Mouse (Mus musculus) liver (tissue): ENCODE results near the gene Unc50.

Experiments used
- DNase-seq: peaks from one replicate; pipeline ENCODE4 v3.0.0-alpha.2; 2020; ENCODE audit warnings: mixed read lengths

The Unc50 gene

DNA sequence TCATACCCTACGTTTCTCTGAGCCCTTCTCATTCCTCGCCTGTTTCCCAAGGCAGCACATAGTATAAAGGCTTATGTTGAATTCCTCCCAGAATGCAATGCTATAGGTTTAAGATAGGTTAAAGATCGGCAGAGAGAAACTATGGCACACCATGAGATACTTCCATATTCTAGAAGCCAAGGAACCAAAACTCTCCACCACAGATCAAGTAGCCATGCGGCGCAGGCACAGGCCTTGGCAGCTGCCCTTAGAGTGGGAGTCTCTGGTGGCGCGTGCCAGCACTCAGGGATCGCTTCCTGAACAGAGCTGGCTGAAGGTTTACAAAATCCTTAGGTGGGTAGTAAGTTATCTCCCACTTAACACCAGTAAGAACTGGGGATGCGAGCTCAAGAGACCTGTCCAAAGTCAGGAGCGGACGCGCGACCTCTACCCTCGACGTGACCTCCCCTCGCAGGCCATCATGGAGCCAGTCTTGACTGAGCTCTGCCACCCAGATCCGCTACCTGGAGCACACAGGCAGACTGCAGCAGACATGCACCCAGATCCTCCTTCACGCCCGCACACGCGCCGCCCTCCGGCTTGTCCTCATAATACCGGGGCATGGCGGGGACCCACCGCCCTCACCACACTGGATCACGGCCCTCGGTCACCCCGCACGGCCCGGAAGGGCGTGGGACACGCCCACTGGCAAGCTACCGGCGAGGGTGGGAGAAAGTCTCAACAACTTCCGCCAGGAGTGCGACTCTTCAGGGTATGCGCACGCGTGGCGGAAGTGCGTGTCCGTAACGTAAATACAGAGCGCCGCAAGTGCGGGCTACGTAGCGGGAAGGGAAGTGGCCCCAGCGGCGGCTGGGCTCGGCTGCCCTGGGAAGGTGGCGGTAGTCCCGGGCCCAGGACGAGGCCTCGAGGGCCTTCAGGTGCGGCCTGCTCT lies at the start of gene Unc50, which contains the start of gene Coa5:
Gene Unc50, plus strand, starts transcription at position 774 of the 931 bp plus-strand sequence.
Gene Coa5, minus strand, starts transcription at position 738 of the 931 bp plus-strand sequence.
- DNase-seq: peak; percentile 94

DNA sequence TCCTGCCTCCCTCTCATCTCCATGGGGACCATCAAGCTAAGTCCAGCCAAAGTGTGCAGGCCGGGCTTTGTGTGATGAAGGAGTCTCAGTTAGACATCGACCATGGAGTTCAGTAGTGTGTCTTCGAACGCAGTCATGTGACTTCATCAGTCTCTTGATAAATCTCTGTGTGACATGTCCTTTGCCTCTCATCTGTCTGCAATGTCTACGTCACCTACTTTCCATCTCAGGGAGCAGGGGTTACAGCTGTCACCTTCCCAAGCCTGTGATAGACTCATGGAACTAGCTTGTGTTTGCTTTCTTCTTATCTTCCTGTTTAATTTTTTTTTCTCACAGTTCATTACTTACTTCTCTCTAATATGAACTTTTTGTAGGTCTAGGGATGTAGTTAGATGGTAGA lies 49.0 kb upstream of the Unc50 start:
- no peak for DNase-seq

DNA sequence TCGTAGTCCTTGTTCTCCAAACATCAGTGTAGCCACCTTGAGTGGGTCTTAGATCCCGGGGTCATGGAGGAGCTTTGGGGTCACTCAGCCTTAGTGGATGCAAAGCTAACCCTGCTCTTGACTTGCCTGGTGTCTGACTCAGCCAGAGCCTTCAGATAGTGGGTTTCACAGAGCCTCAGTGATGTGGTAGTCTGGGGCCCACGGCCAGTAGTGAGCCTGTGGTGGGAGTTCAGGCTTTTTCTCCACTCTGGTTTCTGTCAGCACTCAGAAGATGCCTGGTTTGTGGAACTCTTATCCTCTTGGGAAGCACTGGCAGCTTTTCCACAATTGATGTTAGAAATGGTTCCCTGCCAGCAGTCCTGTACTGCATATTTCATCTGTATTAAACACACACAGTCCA lies 45.6 kb upstream of the Unc50 start:
- DNase-seq: no peak

DNA sequence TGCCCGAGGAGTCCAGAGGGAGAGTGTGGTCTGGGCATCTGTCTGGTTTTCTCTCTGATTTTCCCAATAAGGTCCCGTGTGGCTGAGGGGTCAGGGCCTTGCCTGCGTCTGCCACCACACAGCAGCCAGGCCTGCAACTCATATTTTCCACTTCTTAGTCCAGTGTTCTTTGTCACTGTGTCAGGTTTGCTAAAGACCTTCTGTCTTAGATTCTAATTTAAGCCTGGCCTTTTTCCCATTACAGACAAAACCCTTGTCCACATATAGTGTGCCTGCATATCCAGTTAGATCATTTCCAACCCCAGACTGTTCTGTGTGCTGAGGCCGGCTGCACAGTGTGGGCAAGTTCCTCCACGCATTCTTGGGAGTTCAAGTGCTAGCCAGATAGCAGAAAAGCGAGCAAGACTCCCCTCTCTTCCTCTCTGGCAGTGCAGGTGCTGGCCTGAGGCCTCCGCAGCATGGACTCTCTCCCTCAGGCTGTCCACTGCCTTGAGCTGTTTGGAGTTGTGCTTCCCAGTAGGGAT lies 43.4 kb upstream of the Unc50 start:
- no peak for DNase-seq

DNA sequence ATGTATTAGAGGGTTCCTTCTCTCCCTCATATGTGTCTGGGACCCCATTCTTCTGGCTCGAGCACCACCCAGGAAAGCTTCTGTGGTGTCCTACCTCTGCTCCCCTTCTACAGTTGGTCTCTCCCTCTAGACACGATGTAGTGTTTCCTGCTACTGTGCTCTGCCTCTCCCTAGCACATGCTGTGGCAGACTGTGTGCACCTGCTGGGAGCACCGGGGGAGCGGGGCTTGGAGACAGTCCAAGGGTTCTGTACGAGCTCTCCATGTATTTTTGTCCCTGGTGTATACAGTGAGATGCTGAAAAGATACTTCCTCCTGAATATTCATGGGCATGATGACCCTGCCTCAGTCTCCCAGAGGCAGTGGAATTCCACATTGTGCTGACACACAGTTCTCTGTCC lies 36.8 kb upstream of the Unc50 start:
- no peak for DNase-seq

DNA sequence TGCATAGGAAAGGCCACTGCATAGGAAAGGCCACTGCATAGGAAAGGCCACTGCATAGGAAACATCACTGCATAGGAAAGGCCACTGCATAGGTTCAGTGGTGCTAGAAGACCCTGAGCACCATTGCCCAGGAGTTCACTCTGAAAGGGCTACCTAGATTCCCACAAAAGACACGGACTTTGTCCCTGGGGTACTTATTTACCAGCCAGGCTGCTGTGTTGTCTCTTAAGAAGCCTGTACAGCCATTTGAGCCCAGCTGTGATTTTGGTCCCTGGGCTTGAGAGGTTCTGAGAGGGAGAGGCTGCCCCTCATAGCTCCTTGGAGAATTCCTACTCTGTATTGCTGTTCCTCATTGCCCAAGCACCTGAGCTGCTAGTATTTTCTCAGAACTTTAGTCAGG lies 33.5 kb upstream of the Unc50 start:
- DNase-seq: no peak

DNA sequence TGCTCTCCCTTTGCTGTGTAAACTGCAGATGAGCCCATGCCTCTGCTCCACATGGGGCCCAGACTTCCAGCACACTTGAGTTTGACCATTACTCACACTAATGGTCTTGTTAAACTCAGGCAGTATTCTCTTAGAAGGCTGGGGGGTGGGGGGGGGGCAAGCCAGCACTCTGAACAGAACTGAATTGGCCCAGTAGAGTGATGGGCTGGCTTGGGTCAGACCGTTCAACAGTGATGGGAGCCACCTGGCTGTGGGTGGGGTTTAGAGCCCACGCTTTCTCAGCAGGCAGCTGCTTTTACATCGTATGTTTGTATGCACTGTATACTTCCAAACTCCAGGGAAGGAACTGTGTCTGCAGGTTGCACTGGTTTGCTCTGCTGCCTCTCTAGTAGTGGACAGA lies 31.0 kb upstream of the Unc50 start:
- DNase-seq: no peak

DNA sequence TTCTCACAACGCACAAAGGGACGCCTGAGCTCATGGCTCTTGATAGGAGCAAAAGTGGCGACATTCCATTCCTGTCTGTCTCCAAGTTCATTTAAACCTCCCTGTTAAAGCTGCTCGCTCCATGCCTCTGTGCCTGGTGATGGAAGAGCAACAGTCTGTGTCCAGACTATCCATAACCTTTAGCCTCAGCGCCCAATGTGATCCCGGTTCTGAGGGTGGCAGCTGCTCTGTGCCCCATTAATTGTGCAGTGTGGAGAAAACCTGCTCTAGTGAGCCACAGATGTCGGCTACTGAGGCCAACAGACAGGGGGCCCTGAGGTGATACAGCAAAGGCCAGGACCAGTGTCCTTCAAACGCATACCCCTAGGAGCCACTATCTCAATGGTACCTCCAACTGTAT lies 30.2 kb upstream of the Unc50 start:
- DNase-seq: no peak

DNA sequence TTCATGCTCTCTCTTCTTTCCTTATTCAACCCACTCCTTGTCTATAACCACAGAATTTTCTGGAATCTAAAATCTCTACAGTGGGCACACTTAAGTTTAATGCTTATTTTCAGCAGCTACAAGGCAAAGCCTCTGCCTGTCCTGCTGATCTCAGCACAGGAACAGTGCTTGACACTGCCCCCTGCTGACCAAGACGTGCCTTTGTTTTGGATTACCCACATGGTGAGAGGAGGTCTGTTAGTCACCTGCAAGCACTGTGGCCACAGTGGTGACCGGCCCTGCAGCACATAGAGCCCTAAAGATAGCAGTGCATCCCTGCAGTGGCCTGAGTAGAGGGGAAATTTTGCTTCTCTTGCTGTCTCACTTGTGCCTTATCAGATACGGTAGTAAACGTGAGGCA lies 28.3 kb upstream of the Unc50 start:
- peak; percentile 58 for DNase-seq

DNA sequence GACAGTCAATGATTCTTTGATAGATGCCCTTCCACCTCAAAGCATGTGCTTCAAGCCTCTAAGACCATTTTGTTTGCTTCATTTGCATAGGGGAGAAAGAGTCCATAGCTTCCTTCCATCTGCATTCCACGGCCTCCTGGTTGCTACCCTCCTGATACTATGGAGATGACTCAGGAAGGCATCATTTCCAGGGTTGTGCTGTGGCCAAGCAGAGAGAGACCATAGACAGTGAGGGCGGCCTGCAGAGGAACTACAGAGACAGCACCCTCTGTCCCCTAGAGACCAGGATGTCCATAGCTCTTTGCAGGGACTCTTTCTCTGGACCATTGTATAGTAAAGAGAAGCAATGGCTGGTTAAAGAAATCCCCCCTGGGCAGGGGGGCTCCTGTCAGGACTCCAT lies 24.8 kb upstream of the Unc50 start:
- no peak for DNase-seq

DNA sequence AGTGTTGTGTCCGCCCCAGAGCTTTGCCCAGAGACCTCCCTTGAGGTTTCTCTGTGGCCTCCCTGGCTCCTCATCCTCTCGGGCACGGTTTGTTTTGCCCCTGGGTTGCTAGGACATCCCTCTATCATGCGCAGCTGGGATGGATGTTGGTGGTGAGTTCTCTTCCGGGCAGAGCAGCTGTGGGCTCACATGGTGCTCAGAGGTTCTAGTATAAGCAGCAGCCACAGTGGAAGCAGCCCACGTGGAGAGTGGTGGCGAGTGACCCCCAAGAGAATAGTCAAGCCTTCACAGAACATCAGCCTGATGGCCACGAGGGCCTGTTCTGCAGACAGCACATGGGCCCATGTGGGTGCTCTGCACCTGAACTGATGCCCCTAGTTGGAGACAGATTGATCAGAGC lies 22.7 kb upstream of the Unc50 start:
- DNase-seq: no peak

DNA sequence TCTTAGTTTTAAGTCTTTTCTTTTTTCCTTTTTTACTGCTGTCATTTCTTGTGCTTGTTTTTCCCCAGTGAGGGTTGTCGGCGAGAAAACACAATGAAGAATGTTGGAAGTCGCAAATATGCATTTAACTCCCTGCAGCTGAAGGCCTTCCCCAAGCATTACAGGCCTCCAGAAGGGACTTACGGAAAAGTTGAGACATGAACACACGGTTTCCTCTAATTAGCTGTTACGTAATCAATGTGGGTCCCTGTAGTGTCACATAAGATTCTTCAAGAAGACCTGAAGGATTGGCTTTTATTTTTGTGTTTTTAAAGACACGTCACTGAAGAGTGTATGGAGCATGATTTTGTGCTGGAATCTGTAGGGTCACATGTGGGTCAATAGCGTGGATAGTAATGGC lies 21.9 kb upstream of the Unc50 start:
- no peak for DNase-seq

DNA sequence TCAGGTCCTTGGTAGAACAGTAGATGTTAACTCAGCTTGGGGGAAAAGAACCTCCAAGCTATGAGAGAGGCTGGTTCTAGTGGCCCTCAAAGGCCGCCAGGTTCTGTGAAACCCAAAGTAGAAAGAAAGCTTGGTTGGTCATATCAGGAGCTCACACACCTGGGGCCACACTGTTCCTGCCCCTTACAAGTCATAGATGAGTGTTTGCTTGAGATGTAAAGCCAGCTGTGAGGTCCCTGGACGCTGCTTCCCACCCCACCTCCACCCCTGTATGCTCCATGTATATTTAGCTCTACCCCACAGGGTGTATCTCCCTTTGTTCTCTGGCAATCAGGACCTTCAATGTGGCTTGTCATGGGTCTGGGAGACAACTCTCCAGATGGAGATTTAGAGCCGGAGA lies 21.3 kb upstream of the Unc50 start:
- DNase-seq: no peak

DNA sequence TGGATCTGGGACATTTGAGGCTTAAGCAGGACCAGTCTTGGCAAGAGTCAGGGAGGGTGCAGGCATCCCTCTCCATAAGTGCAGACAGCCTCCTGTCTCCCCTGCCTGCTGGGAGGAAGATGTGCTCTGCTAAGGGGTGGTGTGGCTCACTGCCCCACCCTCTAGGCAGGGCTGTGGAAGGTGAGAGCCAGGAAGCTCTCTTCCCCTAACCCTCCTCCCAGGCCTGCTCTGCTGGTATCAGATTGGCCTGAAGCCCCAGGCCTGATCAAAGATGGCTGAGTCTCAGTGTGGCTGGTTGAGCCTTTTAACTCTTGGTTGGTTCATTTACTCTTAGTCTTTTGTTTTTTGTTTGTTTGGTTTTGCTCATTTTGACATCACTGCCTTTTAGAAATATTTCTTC lies 20.3 kb upstream of the Unc50 start:
- no peak for DNase-seq

DNA sequence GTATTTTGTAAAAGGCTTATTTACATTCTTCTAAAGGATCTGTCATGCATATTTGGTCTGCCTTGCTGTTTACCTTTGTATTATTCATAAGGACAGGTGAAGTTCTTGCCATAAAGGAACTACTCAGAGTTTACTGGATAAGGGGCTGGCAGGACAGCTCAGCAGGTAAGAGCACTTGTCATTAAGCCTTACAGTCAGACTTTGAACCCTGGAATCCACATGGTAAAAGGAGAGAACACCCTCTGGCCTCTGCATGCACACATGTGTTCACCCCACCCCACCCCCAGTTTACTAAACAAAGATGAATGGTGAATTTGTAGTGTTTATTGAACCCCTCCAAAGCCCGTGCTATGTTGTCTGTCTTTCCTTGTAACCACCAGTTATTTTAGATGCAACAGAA lies 14.5 kb upstream of the Unc50 start:
- no peak for DNase-seq

DNA sequence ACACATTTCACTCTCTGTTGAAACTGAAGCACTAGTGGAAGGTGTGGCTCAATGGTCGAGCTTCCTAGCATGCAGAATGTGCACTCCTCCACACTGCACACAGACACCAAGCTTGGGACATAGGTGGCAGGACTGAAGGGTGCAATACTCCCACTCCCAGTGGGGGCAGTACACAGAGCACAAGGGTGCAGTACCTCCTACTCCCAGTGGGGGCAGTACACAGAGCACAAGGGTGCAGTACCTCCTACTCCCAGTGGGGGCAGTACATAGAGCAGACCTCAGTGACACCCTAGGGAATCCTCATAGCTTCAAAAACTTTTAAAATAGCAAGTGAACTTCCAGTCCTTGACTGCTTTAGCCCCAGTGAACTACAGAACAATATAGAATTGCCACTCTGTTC lies 10.5 kb upstream of the Unc50 start:
- peak; percentile 47 for DNase-seq

DNA sequence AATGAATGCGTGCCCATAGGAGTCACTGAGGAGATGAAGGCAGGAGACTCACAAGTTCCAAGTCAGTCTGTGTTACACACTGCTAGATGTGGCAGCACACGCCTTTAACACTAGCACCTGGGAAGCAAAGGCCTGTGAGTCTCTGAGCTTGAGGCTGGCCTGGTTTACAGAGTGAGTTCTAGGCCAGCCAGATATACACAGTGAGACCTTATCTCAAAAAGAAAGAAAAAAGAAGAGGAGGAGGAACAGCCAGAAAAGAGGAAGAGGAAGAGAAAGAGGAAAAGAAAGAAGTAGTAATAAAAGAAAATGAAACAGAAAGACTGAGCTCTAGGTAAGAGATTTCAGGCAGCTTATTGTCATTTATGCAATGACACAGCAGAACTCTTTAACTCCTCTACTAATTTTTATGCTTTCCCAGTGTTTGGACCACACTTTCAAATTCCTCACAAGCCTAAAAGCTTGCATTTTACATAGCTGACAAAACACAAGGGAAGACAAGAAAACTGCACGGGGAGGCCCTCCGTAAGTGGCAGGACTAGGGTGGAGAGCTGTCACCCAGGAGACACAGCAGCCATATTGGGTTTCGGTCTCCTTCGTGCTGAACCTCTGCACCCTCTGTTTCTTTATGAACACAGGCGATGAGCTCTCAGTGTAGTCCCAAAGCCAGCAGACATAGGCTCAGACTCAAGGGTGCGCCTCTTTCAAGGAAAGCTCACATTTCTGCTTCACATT lies 2.6 kb upstream of the Unc50 start:
- DNase-seq: no peak

DNA sequence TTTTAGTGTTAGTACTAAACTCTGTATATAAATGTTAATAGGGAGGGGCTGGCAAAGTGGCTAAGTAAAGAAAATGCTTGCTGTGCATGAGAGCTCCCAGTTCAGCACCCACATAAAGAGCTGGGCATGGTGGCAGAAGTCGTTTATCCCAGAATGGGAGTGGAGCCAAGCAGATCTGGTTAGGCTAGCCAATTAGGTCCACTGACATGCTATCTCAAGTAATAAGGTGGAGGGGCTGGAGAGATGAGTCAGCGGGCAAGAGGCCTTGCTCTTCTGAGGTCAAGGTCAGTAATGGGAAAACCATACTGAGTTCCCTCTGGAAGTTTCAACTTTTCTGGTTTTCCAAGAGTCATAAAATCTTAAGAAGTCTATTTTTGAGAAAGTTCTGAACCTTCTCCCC lies 1.0 kb upstream of the Unc50 start:
- DNase-seq: peak; percentile 24

DNA sequence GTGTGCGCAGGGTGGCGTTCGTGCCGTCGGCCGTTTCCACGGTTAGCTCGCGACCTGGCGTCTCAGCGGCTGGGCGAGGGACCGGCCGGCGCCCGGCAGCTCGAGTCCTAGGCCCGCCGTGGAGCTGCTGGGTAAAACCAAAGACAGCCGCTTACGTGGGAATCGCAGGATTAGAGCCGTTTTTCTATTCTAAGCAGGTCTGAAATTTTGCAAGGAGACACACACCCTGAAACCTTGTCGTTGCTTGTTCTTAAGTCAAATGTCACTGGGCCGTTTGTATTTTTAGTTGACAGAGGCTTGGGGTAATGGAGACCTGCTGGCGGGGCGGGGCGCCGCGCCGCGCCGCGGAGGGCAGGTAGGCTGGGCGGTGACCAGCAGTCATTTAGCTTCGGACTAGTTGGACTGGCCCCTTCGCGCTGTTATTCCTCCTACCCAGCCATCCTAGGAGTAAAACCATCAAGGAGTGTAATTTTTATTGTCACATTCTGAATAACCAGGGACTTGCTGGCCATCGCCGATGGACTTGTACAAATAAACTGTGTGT lies 430 bp downstream of the Unc50 start:
- DNase-seq: peak; percentile 59

DNA sequence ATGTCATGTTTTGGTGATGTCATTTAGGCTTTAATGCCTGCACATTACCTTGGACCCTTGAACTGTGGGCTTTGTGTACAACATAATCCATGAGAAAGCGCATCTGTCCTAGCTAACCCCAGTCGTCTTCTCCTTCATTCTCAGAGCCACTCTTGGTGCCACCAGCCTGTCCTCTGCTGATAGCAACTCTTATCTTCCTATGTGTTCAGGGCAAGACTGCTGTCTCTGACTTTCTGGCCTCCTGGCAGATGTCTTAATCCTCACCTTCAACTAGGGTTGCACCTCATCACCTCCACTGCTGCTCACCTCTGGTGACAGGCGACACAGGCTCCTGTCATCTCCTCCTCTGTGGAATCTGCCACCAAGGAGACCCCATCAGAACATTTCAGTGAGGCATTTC lies 6.5 kb downstream of the Unc50 start:
- peak; percentile 60 for DNase-seq

DNA sequence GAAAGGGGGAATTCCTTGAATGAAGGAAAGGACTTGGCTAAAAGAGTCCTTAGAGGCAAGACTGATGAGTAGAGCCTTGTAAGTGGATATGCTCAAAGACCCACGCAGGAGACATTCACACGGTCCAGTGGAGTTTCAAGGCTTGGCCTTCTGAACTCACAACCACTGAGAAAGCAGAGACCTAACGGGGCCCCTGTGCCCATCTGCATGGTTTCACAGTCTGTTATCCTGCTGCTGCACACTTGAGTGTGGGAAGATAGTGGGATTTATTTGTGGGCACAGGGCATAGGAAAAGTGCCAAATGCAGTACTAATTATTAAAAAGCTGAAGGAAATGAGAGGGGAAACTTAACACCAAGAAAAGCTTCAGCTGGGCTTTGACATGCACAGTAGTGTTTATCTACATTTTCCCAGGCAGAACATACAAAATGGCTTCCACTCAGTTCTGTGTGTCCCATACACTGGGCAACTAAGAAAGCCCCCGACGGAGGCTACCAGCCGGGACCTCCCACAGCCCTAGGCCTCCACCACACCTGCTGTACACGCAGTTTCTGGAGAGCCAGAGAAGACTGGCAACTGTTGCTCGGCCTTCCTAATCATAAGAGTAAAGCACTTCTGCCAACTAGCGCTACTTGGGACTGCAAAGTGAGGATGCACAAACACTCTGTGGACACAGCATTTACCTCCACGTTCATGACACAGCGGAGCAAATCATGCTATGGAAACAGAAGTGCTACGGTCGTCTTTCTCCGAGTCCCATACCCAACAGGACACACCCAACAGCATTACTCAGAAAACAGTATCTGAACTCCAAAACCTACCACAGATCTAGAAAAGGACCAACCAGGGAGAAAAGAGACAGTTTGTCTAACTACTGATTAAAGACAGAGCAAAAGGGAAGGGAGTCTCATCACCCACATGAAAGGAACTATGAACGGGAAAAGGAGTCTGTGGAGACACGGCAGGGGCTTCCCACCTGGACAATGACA lies 13.2 kb downstream of the Unc50 start:
- DNase-seq: no peak

DNA sequence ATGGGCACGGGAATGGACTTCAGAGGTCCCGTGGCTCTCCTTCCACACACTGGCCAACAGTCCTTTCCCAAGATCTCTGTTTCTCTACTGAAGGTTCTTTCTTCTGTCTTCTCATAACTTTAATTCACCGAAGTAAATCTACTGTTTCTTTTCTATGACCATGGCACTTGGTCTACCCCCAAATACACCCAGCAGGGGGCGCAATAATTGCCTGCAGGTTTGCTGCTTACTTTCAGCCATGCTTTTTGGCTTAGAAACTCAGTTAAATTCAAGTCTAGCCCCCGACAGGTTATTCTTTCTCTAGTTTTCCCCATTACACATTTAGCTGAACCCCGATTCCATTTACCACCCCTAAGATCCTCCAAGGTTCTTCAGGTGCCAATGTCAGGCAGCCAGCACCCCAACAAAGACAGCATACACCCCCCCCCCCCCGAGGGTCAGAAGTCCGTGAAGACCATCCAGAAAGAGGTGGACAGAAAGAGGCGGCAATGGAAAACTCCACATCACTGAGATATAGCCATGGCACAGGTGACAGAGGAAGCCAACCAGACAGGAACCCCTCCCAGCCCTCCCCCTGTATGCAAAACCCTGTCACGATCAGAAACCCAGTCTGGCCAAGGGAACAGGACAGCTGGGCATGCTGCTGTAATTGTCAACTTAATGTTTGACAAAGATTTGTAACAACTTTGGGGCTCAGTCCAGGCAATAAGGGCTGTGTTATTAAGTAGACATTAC lies 18.6 kb downstream of the Unc50 start:
- DNase-seq: peak; percentile 69
